Mouse (Mus musculus) gastrocnemius, postnatal 4 days (tissue): ENCODE results near the gene Tctex1d1. TPM values are rescaled to one million over a fixed set of nuclear protein-coding genes. Genes with fewer than 3 reads are reported as not detected.

ENCODE experiments used
- total RNA-seq, 2 experiments: library from RNA; stranded (reverse); gene quantifications; 2 replicates each; pipeline ENCODE4 v1.2.3; 2021

Tctex1d1 gene
- total RNA-seq, 2 experiments from 2014 or later, result 0.39 TPM; not detected in 1

Other genes with a start within 250 kb of the Tctex1d1 start
- gene Sgip1, start 237.3 kb upstream of the Tctex1d1 start, total RNA-seq, result 1 to 10 TPM; 2.0 to 3.5 TPM
- gene Insl5, start 48.2 kb downstream of the Tctex1d1 start, total RNA-seq, result not detected
- gene Mier1, start 135.8 kb downstream of the Tctex1d1 start, total RNA-seq, result 10 to 100 TPM; 40.9 to 55.6 TPM
- 1 to 10 TPM; 2.2 to 2.7 TPM for gene Wdr78, start 135.9 kb downstream of the Tctex1d1 start, total RNA-seq
- 1 to 10 TPM; 7.8 to 8.9 TPM for gene Slc35d1, start 236.6 kb downstream of the Tctex1d1 start, total RNA-seq